Mouse (Mus musculus) lung, adult 18-20 months (tissue): Measurements from ENCODE around the gene Pdlim4.

ENCODE experiments used
- DNase-seq, 2 experiments: peaks; one replicate each; pipeline ENCODE4 v3.0.0; 2022; ENCODE audit warnings: mixed read lengths in 2 of 2

Pdlim4 gene

DNA sequence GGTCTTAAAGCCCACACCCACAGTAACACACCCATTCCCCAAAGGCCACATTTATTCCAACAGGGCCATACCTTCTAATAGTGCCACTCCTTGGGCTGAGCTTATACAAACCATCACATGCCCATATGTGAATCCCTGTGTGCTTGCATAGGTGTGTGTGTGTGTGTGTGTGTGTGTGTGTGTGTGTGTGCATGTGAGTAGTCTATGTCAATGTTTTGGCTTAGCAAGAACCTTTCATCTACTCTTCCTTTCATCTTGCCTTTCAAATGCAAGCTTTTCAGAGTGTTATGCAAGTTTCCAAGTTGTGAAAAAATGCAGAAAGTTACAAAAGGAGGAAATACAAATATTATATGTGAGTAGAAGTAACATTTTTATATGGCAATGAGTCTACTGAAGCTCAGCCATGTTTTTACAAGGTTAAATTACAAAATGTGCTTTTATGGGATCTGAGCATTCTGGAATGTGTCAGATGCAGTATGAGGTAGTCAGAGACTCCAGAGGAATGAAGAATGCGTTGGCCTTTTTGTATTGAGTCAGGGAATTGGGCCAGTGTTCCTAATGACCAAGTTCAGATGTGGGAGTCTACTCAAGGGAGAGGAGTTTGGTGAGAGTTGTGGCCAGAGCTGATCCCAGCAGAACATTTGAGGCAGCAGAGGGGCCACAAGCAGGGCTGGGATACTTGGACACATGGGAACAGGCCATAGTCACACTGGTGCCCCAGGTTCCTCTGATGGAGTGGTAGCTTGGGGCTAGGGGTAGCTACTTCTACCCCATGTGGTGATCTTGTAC is 21.5 kb upstream of the Pdlim4 start:
- no peak for DNase-seq

DNA sequence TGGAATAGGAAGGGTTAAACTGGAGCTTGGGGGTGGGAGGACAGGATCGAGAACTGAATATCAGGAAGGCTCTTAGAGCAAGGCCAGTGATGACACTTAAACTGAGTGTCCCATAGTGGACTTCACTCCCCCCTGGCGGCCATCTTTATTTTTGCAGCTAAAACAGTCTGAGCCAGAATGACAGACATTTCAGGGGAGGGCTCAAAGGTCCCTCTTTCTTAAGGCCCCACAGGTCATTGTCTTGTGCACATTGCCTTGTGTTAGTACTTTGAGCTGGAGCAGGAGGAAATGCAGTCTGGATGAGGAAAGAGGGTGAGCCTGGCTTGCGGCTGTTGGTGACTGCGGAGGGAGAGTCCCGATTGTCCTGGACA is 20.1 kb upstream of the Pdlim4 start:
- peak; percentile 67 to 76 for DNase-seq

DNA sequence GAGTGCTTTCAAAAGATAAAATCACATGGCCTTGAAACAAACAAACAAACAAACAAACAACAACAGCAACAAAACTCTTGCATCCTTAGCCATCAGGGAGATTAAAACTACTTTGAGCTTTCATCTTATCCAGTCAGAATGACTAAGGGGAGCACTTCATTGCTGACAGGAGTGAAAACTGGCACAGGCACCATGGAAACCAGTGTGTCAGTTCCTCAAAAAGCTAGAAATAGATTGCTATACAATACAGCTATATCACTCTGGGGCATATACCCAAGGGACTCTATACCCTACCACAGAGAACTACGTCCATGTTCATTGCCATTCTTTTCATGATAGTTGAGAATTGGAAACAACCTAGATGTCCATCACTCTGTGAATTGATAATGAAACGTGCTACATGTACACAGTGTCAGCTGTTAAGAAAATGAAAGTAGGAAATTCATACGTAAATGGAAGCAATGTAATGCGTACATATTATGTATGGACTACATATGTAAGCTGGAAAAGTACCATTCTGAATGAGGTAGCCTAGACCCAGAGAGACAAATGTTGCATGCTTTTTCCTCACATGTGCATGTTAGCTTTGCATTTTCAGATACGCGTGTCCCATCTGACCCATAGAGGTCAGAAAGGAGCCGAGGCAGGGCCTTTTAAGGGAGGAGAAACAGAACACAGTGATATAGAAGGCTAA is 19.6 kb upstream of the Pdlim4 start:
- DNase-seq = no peak

DNA sequence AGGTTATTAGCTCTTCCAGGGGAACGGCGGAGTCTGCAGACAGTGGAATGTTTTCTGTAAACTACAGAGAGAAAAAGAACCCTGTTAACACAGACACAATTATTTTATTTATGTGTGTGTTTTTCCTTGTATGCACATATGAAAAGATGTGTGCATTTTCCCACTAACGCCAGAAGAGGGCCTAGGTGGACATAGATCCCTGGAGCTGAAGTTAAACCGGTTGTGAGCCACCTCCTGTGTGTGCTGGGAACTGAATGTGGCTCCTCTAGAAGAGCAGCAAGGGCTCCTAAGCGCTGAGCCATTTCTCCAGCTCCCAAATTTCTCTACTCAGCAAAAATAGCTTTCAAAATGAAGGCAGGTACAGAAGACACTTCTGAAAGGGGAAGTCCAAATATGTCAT is 17.0 kb upstream of the Pdlim4 start:
- DNase-seq = no peak

DNA sequence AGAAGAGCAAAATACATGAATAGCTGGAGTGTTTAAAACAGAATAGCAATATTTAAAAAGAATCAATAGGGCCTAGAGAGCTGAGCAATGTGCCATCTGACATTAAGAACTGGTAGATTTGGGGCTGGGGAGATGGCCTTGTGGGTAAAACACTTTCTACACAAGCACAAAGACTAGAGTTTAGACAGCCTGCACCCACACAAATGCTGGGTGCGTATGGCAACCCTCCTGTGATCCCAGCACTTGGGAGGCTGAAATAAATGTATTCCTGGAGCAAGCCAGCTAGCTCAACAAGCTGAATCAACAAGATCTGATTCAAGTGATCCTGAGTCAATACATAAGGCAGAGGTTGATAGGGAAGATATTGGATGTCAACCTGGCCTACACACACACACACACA is 16.2 kb upstream of the Pdlim4 start:
- DNase-seq = no peak

DNA sequence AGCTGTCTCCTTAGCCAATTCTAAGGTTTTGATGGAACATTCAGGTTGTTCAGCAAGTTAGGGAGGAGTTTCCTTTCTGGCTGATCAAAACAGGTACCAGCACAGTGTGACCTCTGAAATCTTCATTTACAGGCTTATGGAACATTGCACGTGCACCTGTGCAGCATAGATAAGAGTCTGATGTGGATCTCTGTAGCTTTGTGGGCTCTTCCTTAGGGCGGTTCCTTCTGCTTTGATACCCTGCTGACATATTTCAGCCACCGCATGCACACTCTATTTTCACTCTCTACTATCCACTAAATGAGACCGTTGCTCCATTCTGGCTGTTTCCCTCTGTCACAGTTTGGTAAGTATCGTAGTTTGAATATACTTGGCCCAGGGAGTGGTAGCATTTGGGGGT is 13.9 kb upstream of the Pdlim4 start:
- no peak for DNase-seq

DNA sequence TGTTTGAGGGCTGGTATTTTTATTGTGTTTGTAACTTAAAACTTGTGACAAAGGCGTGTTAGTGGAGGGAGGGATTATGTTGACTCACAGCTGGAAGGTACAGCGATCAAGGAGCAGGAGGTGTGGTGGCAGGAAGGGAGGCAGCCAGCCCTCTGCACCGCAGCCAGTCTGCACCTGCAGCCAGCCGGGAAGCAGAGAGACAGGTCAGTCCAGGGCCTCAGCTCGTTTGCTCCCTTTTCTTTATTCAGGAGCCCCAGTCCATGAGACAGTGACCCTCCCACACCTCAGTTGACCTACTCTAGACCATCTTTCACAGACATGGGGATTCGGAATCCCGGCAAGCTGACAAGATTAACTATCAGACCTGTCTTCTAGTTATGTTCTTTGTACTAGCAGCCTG is 11.6 kb upstream of the Pdlim4 start:
- DNase-seq = no peak

DNA sequence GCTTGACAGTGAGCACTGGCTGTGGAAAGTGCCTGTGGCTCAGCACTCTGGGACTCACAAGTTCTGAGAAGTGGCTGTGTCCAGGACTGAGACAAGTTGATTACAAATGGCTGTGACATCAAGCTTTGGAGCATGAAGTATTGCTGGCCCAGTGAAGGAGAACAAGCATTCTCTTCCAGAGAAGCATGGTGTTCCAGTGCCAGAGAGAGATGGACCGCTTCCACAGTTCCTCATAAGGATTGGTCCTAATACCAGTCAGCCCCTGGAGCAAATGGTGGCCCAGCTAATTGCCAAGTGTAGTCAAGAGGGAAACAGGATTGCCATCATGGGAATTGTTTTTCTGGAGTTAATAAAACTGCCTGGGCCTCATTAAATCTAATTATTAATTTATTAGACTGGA is 7.3 kb upstream of the Pdlim4 start:
- no peak for DNase-seq

DNA sequence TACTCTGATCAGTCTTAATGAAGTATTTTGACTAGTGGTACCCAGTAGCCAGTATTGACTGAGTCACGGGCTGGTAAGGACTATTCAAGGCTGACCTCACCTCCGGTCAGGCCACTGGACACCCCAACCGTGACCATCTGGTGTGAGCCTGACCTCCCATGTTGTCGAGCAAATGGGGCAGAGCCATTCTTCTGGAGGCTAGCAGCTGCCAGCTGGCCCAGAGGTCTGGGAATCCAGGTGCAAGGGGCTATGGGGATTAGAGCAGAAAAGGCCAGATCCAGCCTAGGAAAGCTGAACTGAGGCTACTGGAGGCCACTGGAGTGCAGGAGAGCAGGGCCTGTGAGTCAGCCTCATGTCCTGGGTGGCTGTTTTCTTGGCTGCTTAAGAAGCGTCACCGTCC is 6.5 kb upstream of the Pdlim4 start:
- DNase-seq = no peak

DNA sequence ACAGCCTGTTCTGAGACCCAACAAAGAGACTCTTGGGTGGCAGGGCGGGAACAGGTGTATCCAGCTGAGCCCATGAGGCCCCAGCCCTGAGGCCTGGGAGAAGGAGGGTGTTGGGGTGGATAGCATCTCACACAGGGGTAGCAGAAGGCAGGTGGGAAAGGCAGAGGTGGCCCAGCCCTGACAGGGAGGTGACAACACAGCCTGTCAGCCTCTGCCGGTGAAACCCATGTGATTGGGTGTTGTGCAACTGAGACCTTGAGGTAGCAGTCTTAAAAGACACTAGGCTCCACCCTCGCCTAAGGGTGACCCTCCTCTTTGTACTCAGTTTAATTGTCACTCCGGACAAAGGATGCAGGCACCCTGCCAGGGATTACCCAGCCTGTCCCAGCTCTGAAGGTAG is 4.5 kb upstream of the Pdlim4 start:
- DNase-seq = no peak

DNA sequence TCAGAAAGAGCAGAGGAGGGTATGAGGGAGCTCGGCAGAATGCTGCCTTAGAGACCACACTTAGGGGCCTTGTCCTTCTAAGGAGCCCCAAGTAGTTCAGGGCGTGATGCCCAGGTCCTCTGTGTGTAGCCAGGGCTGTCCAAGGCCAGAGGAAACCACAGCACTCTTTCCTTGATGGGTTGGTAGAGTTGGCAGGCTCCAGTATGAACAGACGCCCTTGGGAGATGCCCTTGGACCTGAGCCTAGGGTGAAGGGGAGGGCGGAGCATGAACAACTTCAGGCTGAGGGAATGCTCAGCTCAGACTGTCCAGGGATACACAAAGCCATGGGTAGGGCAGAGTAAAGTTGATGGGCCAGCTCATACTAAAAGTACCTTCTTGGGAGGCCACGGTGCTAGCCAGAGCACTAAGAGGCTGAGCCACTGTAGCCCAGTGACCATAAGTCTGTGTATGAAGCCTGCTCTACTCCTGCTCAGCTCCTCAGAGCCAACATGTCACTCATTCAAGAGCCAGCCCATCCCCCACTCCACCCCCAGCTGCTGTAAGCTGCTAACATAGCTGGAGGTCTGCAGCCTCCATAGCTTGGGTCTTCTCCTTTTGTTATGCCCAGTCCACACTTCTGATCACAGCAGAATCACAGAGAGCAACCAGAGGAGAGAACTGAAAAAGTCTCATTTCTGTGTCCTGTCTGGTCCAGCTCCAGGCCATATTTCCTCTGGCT is 3.1 kb upstream of the Pdlim4 start:
- peak; percentile 82 to 84 for DNase-seq

DNA sequence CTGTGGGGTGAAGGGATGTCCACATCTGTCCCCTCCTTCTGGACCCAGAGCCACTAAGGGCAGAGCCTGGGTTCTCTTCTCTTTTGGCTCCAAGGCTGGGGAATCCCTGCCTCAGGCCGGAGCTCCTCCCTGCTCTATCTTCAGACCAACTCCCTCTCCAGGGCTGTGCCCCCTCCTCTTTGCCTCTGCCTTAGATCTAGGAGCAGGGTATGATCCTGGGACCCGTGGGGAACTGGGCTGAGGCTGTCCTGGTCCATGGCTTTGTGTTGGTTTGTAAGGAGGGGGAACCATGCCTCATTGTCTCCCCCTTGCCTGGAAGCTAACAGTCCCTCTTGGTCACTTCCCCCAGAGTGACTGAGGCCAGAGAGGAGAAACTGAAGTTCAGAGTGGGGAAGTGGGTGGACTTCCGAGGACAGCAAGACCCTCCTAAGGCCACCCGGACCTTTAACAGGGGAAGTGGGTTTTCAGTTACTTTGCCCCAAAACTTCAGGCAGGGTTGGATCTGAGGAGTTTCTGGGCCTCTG is 756 bp downstream of the Pdlim4 start:
- DNase-seq = no peak

DNA sequence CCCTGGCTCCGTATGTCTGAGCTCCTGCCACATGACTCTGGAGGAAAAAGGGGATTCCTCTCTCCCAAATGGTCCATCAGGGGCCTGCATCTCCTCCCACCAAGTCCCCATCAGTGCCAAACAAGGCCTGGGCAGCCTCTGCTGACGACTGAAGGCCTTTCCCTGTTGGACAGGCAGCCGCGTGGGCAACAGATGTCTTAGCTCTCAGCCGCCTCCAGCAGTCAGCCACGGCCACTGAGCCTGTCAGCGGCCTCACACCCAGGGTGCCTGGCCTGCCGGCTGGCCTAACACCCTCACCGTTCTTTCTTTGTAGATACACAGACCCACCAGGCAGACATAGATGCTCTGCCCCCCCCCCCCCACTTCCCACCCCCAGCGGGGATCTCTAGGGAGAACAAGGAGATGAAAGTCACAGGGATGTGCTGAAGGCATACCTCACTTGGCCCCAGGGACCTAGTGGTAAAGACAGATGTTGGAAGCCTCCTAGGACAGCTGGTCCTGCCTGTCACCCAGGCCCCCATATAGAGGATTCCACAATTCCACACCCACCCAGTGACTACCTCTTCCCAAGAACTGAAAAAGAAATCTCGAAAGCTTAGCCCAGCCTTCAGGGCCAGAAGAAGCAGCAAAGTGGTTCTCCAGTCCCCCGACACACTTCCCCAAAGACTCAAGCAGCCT is 1.4 kb downstream of the Pdlim4 start:
- DNase-seq = peak in 1 of 2 experiments; percentile 50

DNA sequence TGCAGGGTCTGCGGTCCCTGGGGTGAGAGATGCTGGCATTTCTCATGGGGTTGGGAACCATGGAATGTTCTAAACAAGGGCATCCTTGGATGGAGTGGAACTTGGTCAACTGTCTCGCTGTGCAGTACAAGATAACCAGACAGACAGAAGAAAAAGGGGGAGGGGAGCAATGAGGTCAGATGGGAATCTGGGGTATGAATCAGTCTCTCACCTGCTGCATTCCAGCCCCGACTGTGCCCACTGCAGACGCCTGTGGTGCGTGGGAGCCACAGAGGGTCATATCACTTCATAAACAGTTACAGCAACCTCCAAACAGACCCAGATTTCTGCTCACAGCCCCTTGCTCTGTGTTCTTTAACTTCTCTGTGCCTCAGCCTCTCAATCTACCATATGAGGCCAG is 2.4 kb downstream of the Pdlim4 start:
- no peak for DNase-seq

DNA sequence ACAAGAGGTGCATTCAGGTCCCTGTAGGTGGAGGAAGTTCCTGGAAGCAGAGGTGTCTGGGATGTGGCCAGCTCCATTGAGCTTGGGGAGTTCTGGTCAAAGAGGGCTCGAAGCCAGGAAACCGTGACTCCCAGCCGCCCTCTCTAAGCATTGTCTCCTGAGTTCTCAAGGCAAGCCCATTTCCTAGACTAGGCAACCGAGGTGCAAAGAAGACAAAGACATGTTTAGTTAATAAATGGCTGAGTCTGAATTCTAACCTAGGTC is 3.0 kb downstream of the Pdlim4 start:
- no peak for DNase-seq

DNA sequence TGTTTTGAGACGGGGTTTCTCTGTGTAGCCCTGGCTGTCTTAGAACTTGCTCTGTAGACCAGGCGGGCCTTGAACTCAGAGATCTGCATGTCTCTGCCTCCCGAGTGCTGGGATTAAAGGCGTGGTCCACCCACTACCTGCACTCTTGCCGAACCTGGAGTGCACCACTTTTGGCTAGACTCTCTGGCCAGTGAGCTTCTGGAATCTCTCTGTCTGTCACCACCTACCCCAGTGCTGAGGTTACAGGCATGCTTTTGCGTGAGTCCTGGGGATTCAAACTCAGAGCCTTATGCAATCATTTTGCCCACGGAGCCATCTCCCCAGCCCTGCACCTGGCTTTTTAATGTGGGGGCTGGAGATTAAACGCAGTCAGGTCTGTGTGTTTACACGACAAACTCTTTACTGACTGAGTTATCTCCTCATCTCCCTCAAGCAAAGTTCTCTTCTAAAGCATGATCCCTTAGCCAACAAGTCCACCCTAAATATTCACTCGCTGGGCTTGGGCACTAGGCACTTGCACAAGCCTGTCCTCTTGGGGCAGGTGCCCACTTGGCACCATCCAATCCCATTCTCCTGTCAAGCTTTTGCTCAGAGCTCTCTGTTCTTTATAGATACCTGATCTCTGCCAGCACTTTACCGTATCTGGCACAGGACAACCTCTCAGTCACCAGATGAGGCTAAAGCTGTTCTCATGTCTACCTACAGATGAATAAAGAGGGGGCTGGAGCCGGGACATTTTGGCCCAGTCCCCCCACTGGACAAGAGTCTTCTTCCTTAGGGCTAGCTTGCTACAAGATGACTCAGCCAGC is 3.5 kb downstream of the Pdlim4 start:
- no peak for DNase-seq

DNA sequence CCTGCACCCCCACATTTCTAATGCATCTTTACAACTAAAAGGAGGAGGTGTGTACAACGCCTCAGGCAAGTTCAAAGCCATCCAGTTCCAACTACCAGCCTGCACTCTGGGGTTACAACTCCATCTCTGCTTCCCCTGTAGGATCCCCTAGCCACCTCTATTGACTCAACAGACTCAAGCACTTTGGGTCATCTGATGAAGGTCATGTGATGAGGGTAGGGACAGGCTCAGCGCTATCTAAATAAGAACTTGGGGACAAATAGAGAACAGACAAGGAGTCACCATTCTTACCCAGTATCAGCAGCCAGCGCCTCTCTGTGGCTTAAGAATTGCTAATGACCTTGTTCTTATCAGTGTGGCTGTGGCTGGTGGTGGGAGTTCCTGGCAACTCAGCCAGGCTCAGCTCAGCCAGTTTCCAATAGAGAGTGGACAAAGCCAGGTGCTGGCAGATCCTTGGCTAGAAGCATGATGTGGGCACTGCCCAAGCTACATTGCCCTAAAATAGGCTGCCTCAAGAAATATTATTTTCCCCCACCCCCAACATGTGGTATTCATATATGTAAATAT is 4.3 kb downstream of the Pdlim4 start:
- no peak for DNase-seq

DNA sequence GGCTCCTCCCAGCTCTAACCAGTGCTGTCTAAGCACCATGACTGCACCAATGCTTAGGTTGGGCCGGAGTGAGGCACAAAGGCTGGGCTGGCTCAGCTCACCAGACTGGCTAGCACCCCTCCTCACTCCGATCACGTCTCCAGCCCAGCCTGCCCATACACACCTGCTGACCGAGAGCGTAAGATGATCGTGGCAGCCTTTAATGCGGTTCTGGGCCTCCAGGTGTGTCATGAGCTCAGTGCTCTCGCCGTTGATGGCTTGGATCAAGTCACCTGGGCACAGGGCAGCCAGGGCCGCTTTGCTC is 5.4 kb downstream of the Pdlim4 start:
- DNase-seq = no peak

DNA sequence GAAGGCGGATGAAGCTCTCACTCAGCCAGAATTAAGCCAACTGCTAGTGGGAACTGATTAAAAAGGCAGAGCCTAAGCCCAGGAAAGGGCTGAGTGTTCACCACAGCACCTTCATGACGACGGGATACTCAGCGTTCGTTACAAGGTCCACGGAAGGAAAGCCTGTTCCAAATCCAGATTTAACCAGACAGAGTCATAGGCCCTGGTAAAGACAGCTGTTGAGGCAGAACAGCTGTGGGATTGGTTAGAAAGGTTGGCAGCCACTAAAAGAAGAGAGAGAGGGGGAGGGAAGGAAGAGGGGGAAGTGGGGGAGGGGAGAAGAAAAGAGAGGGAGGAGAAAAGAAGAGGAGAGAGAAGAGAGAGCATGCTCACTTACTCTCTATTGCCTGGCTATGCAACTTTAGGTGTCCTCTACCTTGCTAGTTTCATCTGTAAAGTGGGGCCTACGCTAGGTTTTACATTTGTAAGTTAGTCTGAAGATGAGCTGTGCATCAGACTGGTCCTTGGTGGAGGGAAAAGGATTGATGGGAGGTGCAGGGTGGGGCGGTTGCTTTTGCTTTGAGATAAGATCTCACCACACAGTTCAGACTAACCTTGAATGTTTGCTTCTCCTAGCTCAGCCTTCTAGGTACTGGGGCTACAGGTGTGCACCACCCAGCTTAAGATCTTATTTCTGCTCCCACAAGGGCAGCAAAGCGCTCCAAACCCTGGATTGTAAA is 5.9 kb downstream of the Pdlim4 start:
- DNase-seq = no peak

DNA sequence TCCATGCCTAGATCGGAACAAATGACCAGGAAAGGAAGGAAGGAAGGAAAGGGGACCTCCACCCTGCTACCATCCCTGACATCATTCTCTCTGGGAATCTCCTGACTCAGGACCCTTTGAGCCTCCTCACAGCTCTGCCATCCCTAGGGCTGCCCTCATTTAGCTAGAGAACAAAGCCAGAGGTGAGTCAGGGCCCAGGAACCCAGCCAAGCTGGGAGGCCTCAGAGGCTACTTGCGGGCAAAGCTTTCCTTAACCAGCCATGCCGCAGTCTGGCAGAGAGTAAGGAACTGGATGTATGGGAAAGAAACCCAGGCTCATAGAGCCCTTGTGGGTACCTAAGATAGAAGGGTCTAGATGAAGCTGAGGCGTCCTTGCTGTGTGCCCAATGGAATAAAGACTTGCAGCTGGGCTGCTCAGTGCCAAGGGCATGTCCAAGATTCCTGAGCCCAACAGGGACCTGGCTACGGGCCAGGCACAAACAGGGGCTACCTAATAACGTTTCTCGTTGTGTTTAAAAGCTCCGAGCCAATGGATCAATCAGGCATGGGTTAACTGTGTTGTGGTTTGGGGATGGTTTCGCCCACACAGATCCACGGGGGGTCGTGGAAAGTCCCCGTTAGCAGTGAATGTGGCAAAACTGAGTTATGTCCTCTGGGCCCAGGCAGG is 6.6 kb downstream of the Pdlim4 start:
- DNase-seq = peak; percentile 63 to 66

DNA sequence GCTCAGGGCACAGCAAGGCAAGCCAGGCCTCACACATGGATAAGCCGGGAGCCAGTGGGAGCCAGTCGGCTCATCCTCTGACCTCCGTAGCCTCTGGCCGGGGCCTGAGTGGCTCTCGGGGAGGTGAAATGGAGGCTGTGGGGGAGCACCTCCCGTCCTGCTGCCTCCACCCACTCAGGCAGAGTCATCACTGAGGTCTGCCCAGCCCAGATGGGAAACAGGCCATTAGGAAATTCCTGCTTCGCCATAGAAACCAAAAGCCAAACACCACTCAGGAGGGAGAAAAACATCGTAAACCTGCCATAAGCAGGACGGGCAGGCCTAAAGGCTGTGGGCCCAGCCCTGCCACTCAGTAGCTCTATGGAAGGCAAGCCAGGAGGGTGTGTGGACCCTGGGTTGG is 8.5 kb downstream of the Pdlim4 start:
- DNase-seq = peak; percentile 71 to 76
